Mouse (Mus musculus) hindbrain, embryonic 14.5 days (tissue): ENCODE measurements around the gene Ccdc71l. TPM values are rescaled to one million over a fixed set of nuclear protein-coding genes. Genes with fewer than 3 reads are reported as not detected.

ENCODE experiments used
- ATAC-seq: fragments of 200-750 bp; cut with Nextera tagmentation; 2 replicates; pipeline ENCODE4 v1.8.0; 2017; ENCODE audit warnings: moderate number of reproducible peaks, mild to moderate bottlenecking, moderate TSS enrichment, moderate library complexity; ENCODE audit not compliant: low FRiP score
- DNase-seq: peaks from one replicate; pipeline ENCODE4 v3.0.0-alpha.2; 2015; ENCODE audit warnings: low spot score
- H3K27ac ChIP-seq: fragments of 300-500 bp; sonication (generic); 2 replicates; pipeline ENCODE4 v1.5.1; 2014; ENCODE audit warnings: mild to moderate bottlenecking, moderate library complexity
- H3K27me3 ChIP-seq: fragments of 300-500 bp; sonication (generic); 2 replicates; pipeline ENCODE4 v1.6.1; 2014; ENCODE audit warnings: mild to moderate bottlenecking, low read length, mixed read lengths; ENCODE audit not compliant: control insufficient read depth, insufficient read depth
- H3K36me3 ChIP-seq: fragments of 300-500 bp; sonication (generic); replicated peaks from 2 replicates; pipeline ENCODE4 v1.6.1; 2014; ENCODE audit not compliant: control insufficient read depth, insufficient read depth
- H3K4me1 ChIP-seq: fragments of 300-500 bp; sonication (generic); replicated peaks from 2 replicates; pipeline ENCODE4 v1.6.1; 2014; ENCODE audit warnings: antibody characterized with exemption, low read length, mixed read lengths; ENCODE audit not compliant: control insufficient read depth, insufficient read depth
- H3K4me2 ChIP-seq: fragments of 300-500 bp; sonication (generic); replicated peaks from 2 replicates; pipeline ENCODE4 v1.6.1; 2014; ENCODE audit warnings: mild to moderate bottlenecking, moderate library complexity
- H3K4me3 ChIP-seq: fragments of 300-500 bp; sonication (generic); replicated peaks from 2 replicates; pipeline ENCODE4 v1.5.1; 2014; ENCODE audit warnings: mild to moderate bottlenecking, low read length
- H3K9ac ChIP-seq: fragments of 300-500 bp; sonication (generic); 2 replicates; pipeline ENCODE4 v1.6.1; 2014
- H3K9me3 ChIP-seq: fragments of 300-500 bp; sonication (generic); 2 replicates; pipeline ENCODE4 v1.6.1; 2016; ENCODE audit warnings: low read length; ENCODE audit not compliant: control insufficient read depth
- WGBS: fragments of 180-500 bp; shearing (Covaris S2); extraction: QIAGEN DNeasy Blood & Tissue Kit; methylation state at CpG from one replicate; pipeline ENCODE4 v1.1.7; 2014; 5-methylcytosine and 5-hydroxymethylcytosine counted together
- polyA plus RNA-seq: library from polyadenylated mRNA; unstranded; fragments of >200 nt; fragmentation: Nextera tagmentation; extraction: Ambion mirVana; gene quantifications from 2 replicates; pipeline ENCODE4 v1.2.1, GENCODE M21; 2014

Gene Ccdc71l
- polyA plus RNA-seq, 1 experiment from 2014 or later: 7.0 TPM

DNA sequence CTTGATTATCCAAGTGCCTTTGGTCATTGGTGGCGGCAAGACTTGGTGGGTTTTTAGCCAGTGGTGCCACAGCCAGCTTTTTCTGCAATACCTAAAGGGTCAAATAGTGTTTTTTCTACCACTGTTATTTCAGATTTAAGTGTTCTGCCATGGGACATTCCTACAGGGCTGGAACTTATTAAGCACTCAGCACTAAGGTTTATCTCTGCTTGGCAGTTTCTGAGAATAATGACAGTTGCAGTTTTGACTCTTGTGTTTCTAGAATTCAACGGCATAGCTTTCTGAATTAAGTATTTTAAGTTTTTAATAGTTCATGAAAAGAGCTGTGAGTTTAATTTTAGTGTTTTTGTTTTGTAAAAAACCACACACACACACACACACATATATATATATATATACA is 2.5 kb downstream of the Ccdc71l start:
- Histone ChIP-seq H3K27ac (no peak overlapping the region), H3K9me3 (no peaks in the 10 kb centered on the region), H3K27me3 (no peaks in the 10 kb centered on the region), H3K4me3 (peak overlapping the region; percentile 79), H3K36me3 (peaks cover 4% of the 10 kb centered on the region; the same call in 1 of the 2 replicates), H3K9ac (no peak overlapping the region), H3K4me1 (peaks cover 32% of the 10 kb centered on the region), H3K4me2 (peak overlapping the region; percentile 90)
- ATAC-seq (no peak), DNase-seq (no peak)
- 80% methylated on average over 2 of the region's 2 CpGs for WGBS

DNA sequence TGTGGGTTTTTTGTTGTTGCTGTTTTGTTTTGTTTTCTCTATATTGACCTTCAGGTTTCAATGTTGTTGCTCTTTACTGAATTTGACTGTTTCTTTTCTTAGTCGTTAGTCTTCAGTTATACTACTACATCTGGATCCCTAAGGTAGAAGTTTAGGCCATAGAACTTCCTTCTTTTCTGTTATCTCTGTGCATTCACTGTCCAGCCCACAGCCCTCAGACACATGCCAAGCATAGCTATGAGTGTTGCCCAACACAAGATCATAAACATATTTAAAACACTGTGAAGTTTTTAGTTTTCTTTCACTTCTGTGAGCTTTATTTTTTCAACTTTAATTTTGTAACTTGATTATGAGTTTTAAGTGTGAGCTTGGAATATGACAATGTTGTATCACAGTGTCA is 41.0 kb downstream of the Ccdc71l start:
- no peak overlapping the region for H3K4me3 ChIP-seq
- WGBS: 86% methylated on average over 1 of the region's 1 CpGs
- H3K9ac ChIP-seq: no peak overlapping the region
- no peaks in the 10 kb centered on the region for H3K27me3 ChIP-seq
- H3K27ac ChIP-seq: no peak overlapping the region
- 0 out of 2 replicates have a peak, but pooled peaks cover 4% of the 10 kb centered on the region for H3K9me3 ChIP-seq
- DNase-seq (no peak), ATAC-seq (no peak)
- no peak overlapping the region for H3K4me2 ChIP-seq
- no peaks in the 10 kb centered on the region for H3K4me1 ChIP-seq
- no peaks in the 10 kb centered on the region for H3K36me3 ChIP-seq

DNA sequence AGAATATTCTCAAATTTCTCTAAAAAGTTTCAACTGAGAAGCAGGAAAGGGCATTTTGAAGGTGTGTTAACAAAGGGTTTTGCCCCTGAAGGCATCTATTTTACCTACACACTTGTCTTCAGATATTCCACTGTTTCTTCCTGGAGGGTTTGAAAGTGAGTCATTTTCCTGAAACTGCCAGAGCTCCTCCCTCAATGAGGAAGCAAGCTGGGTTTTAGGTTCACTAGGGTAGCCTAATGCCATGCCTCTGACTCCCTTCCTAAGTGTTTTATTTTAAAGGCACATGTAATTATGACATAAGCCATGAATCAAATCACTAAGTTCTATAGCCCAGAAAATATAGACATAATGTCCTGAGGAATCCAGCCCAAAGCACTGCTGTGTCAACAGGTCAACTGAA is 49.3 kb downstream of the Ccdc71l start:
- ATAC-seq (no peak), DNase-seq (no peak)
- no peak overlapping the region for H3K4me2 ChIP-seq
- no peak overlapping the region for H3K4me3 ChIP-seq
- 0 out of 2 replicates have a peak, but pooled peaks cover 4% of the 10 kb centered on the region for H3K9me3 ChIP-seq
- no peak overlapping the region for H3K9ac ChIP-seq
- H3K27me3 ChIP-seq: no peaks in the 10 kb centered on the region
- H3K4me1 ChIP-seq: no peaks in the 10 kb centered on the region
- no peak overlapping the region for H3K27ac ChIP-seq
- H3K36me3 ChIP-seq: no peaks in the 10 kb centered on the region

DNA sequence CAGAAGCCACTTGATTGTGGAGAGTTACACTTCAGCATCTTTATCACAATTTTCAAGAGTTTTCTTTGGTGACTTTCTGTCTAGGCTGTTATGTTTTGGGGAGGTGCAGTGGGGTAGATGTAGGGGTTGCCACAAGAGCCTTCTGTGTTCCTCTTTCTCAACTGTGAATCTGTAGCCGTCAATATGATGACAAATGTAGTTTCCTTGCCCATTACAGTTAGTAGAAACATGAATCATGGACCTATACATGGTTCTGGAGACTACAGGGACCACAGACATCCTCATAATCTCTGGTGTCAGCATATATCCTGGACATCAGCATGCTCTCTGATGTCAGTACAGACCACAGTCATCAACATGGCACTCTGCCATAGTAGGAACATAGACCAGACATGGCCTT is 52.5 kb downstream of the Ccdc71l start:
- WGBS: 68% methylated on average over 1 of the region's 1 CpGs
- H3K27ac ChIP-seq: no peak overlapping the region
- H3K36me3 ChIP-seq: no peaks in the 10 kb centered on the region
- H3K4me3 ChIP-seq: no peak overlapping the region
- DNase-seq (no peak), ATAC-seq (no peak)
- no peak overlapping the region for H3K9ac ChIP-seq
- H3K4me2 ChIP-seq: no peak overlapping the region
- no peaks in the 10 kb centered on the region for H3K9me3 ChIP-seq
- no peaks in the 10 kb centered on the region for H3K4me1 ChIP-seq
- H3K27me3 ChIP-seq: no peaks in the 10 kb centered on the region

Other genes starting within 250 kb of the Ccdc71l start
- gene Pik3cg, start 170.0 kb upstream of the Ccdc71l start, polyA plus RNA-seq: 1.7 and 1.9 TPM in 2 replicates